Mouse (Mus musculus) kidney, adult 18-20 months (tissue): ENCODE results near the gene Zfp827.

Experiments
- DNase-seq: peaks from one replicate; pipeline ENCODE4 v3.0.0; 2021

Gene Zfp827

DNA sequence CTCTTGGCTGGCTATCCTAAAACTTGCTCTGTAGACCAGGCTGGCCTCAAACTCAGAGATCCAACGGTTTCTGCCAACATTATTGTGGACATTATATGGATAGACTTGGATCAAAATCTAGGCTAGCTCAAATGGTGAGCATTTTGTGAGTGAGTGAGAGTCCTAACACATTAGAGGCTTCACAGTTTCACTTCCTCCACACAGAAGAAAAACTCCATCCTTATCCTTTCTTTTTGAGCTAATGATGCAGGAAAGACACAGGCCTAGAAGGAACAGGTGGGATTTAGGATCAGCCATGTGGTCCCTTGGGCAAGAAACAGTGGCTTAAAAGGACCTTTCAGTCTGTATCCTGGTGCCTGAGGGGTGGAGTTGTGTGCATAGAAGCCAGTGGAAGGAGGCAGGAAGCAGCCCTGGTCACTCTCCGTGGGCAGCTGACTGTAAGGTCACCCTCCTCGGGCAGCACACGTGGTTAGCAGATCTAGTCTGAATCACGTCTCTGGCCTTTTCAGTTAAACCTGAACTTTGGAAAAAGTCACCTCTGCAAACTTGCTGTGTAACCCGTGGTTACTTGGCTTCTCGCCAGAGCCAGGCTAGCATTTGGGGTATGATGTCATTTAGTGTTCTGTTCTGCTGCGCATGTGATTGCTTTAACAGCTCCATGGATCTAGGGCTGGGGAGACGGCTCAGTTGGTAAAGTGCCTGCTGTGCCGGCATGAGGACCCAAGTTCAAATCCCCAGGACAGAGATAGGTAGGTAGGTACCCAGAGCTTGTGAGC is 134.5 kb downstream of the Zfp827 start:
- DNase-seq, result peak; percentile 90

DNA sequence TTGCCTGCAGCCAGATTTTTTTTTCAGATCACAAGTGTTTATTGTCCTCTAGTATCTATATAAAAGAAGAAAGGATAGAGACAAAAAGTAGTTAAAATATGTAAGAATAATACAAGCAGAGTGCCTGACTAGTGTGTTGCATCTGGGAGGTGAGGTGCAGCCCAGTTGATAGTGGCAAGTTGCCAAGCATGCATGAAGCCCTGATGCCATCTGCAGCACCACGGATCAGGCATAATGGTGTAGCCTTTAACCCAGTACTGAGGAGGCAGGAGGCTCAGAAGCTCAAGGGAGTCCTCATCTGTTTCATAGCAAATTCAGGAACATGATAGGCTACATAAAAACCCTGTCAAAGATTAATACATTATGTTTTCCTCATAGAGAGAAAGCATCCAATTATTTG is 136.1 kb downstream of the Zfp827 start:
- DNase-seq, result no peak

DNA sequence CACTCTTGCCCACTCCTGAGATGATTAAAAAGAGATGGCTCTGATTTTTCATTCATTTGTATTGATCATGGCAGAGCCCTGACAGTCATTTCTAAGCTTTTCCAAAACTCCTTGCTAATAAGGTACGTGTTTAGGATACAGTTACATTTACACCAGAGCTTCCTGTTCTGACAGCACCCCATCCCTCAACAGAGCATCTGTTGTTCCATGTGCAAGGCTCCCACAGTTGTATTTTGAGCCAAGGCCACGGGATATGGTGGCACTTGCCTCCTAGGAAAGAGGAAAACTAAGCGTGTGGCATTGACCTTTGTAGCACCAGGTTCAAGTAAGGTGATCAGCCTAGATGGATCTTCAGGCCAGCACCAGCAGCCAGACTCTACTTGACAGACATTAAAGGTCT is 137.0 kb downstream of the Zfp827 start:
- DNase-seq, result no peak

DNA sequence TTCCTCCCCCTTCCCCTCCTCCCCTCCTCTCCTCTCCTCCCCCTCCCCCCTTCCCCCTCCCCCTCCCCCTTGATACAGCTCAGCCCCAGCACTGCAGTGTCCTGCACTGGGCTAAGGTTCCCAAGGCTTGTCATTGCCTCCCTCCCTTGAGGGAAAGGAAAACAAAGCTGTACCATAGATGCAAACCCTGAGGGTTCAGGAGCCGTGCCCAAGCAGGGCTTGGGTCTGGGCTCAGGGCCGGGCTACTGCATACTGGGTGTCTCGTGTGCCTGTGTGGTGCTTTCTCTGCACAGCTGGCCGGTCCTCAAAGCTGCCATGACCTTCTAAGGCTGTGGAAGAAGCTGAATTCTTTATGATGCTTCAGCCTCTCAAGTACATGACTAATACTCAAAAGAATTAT is 145.4 kb downstream of the Zfp827 start:
- no peak for DNase-seq

DNA sequence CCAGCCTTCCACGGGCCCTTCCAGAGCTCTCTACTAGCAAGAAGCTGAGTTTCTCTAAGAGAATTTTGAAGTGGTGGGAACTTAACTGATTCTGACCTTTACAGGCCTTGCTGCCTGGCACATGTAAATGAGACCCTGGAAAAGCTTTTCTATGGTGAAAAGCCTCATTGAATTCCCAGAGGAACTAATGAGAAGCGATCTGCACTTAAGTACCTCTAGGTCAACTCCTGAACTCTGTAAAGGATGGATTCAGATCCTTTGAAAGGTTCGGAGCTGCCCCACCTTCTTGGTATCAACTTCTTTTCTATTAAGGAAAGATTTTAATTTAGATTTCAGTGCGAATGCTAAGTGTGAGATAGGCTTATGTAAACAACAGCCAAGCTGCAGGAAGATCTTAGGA is 147.8 kb downstream of the Zfp827 start:
- DNase-seq, result no peak

DNA sequence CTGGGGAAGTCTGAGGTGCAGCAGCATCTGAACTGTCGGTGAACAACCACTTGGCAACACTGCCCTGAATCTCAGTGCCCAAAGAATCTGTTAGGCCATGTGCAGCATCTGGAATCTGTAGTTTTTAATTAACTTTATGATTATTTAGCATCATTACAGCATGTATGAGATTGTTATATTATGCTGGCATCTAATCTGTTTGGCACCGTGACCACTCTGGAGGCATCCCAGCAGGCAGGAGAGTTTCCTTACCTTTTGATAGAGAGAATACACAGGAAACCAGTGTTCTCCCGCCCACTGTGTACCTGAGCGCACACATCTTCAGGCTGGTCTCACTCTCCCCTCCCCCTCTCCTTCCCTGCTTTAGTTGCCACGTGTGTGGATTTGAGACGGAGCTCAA is 151.4 kb downstream of the Zfp827 start:
- no peak for DNase-seq

DNA sequence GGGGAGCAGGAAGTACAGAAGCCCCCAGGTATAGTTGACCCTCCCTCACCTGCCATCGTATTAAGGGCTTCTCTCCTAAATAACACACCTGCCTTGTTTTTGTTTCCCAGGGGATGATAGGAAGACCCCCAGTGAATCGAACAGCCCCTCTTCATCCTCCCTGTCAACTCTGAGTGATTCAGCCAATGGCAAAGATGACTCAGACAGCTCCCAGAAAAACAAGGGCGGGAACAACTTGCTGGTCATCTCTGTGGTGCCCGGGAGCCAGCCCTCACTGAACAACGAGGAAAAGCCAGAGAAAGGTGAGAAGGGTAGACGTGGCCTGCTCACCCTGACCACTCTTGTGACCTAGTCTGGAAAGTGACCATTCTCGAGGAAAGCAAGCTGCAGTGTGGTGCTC is 157.3 kb downstream of the Zfp827 start:
- DNase-seq, result no peak

DNA sequence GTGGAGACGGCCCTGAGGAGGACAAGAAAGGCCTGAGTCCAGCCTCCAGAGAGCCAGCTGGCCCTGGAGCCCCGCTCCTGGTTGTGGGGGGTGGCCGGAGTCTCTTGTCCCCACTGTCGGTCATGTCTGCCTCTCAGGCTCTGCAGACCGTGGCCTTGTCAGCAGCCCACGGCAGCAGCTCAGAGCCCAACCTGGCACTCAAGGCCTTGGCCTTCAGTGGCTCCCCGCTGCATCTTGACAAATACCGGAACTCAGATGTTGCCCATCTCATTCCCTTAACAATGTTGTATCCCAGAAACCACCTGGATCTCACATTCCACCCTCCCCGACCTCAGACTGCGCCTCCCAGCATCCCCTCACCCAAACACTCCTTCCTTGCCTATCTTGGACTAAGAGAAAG is 161.8 kb downstream of the Zfp827 start:
- DNase-seq, result no peak

DNA sequence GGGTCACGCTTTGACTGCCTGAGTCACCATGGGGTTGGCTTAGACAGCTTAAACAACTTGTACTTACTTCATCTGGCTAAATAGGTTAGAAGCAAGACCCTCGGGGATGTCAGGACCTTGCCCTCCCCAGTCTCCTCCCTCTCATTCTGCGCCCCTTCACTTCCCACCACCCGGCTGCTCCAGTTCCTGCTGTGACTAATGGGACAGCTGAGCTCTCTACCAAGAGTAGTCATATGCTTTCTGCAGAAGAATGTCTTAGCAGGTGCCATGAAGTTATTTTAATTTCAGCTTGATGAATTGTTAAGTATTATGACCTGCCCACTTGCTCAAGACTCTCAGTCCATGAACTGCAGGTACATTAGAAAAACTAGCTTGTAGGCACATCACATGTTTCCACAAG is 168.2 kb downstream of the Zfp827 start:
- no peak for DNase-seq

DNA sequence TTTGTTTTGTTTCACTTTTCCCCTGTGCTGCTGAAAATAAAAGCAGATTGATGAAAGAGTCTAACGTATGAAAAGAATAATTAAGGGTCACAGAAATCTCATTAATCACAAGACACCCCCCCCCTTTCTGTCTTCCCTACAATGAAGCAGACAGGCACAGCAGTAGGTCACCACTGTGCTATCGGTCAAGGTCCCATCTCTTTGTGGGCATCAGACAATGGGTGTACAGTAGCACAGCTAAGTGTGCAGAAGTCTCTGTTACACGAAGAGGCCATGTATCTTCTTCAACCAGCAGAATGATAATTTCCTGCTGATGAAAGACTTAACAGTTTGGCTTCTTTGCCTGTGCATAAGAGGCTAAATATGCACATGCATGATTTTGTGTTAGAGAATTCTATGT is 170.4 kb downstream of the Zfp827 start:
- DNase-seq, result no peak

DNA sequence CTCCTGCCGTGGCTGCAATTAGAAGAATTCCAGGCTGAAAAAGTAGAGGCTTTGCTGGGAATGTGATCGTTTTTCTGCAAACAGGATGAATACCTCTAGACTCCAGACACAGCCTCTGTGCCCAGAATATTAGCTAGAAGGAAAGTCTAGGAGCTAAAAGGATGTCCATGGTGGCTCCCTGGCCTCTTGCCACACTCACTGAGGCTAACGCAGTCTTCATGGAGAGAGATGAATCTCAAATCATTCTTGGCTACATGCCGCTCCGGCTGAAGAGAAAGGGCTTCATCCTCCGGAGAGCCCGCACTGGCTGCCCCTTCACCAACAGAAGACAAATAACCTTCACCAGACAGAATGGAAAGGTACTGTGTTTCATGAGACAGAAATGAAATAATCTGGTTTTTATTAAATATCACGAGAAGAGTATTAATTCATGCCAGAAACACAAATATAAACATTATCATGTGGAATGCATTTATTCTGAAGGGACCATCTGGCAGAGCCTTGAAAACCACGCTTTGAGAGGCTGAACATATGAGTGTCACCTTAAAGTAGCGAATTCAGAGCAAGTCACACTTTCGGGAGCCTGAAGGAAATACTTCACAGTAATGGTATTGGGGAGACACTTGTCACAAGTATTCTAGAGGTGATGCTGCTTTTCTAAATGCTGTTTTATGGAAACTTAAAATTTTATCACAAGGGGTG is 173.4 kb downstream of the Zfp827 start:
- no peak for DNase-seq

DNA sequence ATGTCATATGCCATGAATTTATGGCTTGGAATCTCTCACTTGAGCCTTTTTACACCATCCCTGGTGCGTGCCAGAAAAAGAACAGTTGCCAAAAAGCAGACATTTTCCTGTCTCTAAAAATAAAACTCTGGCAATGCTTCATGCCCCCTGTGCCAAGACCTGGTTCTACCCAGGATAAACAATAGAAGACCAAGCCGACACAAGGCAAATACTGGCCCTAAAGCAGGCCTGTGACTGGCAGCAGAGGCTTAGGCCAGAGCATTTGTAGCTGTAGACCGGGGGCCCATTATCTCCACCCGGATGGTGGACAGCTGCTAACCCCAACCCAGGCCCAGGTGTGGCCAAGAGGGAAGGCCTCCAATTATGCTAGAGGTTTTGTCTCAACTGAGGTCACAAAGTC is 178.7 kb downstream of the Zfp827 start:
- peak; percentile 7 for DNase-seq

DNA sequence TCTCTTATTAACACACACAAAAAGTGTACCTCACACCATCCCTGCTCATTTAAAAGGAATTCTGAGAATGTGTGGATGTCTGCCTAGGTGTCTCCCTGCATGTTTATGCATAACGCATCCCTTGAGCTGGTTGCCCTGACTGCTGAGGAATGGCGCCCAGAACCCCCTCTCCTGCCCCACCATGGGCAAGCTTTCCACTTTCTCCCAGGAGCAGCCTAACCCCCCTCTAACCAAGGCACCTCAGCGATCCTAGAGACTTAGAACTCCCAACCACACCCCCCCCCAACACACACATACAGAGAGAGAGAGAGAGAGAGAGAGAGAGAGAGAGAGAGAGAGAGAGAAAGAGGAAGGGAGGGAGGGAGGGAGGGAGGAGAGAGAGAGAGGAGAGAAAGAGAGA is 179.9 kb downstream of the Zfp827 start:
- no peak for DNase-seq

DNA sequence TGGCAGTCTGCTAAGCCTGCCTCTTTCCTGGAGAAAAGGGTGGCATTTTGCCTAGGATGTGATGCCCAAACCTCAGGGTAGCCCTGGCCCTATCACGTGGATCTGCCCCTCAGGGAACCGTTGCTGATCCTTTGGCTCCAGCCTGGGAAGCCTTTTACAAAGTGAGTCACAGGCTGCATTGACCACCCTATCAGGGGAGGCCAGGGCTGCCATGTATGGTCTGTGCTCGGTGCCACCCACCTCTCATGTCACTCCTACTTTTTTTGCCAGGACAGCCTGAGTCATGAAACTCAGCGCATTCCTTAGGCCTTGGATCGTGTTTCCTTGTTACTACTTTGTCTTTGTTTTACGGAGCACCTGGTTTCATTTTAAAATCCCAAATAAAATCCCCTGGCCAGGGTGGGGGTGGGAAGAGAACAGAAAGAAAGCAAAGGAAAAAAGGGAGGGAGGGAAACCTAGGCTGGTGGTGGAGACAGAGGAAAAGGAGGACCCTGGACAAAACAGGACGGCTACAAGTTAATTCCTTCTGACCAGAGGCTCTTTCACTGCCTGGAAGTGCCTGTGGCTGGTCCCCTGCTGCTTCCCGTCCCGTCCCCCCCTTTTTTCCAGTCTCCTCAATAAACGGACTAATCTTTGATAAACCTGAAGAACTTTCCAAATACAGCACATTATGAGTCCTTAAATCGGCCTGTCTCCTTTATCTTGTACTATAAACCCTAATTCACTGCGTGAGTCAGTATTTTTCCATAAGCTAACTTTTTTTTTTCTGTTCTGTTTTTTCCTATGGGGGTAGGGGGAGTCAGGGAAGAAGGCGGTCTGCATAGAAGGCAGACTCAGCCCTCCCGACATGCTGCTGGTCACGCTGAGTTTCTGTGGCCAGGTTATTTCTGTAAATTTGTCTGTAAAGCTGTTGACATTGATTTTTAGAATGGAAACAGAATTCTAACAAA is 180.7 kb downstream of the Zfp827 start:
- peak; percentile 12 for DNase-seq

DNA sequence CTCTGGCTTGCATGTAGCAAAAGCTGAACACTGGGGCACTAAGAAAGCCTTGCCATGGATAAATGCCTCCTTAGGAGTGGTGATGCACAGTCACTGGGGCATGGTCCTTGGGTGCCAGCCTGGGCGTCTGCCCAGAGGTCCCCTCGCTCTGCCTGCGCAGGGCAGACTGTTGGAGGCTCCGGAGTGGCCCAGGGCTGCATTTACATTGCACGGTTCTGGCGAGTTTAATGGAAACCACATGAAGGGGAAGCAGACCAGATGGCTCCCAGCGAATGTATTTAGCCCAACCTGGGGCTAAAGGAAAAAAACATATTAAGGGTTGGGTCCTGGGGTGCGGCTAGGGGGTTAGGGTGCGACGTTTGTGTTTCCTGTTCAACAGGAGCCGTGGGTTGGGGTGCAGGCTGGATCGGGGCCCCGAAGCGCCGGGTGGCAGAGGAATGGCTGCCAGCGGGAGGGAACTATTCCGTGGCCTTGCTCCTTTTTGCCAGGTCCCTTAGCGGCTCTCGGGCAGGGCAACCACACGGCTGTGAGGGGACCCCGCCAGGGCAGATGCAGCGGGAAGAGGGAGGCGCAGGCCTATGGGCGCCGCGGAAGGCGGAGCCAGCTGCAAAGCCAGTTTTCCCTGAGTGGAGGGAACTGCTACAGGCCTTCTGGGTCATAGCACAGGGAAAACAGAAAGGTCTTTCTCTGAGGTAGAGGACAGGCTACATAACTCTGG is 181.6 kb downstream of the Zfp827 start:
- DNase-seq, result peak; percentile 6

DNA sequence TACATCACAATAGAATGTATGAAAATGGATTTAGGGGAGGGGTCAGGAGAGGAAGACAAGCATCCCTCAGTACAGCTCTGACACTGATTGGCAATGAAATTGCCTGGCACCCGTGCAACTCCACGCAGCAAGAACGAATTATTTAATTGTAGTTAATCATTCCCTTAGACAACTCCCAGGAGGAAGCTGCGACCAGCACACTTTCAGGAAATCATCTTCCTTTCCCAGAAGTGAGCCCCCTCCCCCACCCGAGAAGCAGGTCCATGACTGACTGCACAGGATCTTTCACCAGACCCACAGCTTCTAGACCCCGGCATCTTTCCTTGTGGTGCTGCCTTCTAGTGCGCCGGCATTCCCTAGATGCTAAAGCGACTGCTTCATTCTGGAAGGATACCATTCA is 183.4 kb downstream of the Zfp827 start:
- DNase-seq, result no peak

DNA sequence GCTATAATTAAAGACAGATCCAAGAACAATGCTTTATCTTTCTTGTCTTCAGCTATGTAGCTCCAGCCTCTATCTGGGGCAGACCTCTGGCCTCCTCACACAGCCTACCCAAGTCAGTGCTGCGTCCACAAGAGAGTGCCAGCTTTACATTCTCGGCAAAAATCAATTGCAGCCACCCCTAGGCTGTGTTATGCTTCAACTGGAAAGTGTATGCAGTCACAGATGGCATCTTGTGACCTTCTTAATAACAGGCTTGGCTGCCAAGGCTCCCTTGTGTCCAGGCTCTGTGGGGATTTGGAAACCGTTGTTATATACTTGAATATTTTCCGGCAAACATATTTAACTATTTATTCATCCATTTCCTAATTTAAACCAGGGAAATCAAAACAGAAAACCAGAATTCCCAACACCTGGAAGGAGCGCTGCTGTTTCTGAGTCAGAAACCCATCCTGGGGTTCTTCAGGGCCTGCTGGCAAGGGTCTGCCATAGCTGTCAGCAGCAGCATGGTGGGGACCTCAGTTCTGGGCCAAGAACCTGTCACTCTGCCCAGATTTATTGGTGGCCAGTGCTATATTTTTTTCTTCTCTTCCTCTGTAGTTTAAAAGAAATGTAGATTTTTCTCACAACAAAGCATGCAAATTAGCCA is 194.0 kb downstream of the Zfp827 start:
- DNase-seq, result no peak

DNA sequence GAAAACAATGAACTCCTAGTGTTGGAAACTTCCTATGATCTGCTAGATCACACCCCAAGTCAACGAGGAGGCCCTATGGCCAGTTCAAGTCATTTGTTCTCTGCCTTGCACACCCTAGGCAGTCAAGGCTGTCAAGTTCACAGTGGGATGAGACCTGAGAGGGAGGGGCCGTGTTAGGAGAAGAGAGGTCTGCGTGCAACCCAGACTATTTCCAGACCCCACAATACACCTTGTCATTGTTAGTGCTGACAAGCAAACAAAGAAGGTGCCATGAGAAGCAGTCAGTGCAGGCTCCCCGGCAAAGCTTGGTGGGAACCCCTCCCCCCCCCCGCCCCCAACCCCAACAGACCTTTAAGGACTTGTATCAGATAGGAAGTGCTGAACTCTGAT is 194.5 kb downstream of the Zfp827 start:
- no peak for DNase-seq

DNA sequence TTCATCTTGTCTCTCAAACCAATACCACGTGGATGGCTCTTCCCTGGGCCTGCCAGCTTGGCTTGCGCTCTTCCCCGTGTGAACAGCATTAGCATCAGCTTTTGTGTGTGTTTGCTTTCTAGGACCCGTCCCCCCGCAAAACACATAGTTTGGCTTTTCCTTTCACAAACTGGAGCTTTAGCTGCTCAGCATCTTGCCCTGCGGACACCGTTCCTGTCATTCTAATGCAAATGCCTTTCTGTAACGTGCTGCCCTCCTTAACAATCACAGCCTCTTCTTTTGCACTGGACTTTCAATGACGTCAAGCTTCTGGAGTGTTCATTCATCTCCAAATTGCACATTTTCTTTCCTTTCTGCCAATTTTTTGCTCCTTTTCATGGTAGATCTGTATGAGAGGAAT is 196.1 kb downstream of the Zfp827 start:
- no peak for DNase-seq

DNA sequence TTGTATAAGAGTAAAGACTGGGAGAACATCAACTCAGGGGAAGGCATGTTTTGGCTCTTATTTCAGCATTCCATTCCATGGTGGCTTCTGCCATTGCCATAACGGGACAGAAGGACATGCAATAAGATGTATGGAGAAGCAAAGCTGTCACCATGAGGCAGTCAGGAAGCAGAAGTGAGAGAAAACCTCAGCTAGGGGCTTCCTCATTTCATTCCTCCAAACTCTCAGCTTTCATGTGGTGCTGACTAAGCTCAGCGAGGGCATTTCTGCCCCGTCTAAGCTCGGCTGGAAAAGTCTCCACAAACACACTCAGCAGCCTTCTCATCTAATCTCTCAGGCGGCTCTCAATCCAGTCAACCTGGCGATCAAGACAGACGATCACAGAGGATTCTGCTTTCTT is 197.3 kb downstream of the Zfp827 start:
- DNase-seq, result no peak

DNA sequence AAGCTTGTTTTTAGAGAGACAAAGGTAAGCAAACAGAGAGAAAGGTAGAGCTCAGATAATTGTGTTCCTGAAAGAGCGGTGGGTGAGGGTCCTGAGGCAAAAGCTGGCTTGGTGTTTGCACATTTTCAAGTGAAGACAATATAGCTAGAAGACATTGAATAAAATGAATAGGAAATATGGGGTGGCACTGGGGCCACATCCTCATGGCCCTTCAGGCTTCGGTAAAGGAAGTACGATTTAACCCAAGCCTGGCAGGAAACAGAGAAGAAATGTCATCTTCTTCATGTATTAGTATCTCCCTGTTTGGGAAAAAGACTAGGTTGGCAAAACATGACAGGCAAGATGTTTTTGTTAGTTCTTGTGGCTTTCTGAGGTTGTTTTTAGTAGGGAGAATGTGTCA is 197.8 kb downstream of the Zfp827 start:
- DNase-seq, result no peak

DNA sequence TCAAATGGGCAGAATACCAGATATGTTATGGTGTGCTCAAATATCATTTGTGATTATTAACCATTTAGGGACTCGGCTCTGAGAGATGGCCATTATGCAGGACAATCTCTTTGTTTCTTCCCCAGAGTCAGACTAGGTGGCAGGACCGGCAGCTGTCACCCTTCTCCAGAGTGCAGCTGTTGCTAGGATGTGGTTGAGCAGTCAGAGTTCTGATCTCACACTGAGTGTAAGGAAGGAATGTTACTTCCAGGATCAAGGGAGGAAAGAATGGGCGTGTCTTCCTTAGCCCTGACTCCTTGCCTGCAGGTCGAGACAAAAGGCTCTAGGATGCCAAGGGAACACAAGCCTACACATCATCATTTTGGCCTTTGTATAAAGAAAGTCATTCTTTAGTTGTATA is 199.0 kb downstream of the Zfp827 start:
- no peak for DNase-seq
